Mouse (Mus musculus): ENCODE measurements at regions not wholly inside any gene's neighbourhood (a gene's known extent, or its start where the extent isn't known, plus 50 kb on each side); places are given as distances from the start of the nearest gene placed in this dataset.
A peak's percentile ranks its signal among the peaks of the same experiment; 100 is the strongest.

- DNase-seq (ENCODE audit: low read depth), result no peak
These were observed 371.8 kb upstream of the A1bg start for GRCm38 (mm10) chr15:61294616-61295015.

GRCm38 (mm10) chr15:61294131-61294530 is 371.3 kb upstream of the A1bg start:
- DNase-seq (ENCODE audit: low read depth), result no peak

- DNase-seq (ENCODE audit: low read depth), result no peak
These were observed 346.0 kb upstream of the A1bg start for GRCm38 (mm10) chr15:61268766-61269165.

- DNase-seq (ENCODE audit: low read depth), result no peak
These were observed 336.2 kb upstream of the A1bg start for GRCm38 (mm10) chr15:61259047-61259446.

GRCm38 (mm10) chr15:61244511-61244910 is 321.7 kb upstream of the A1bg start:
- DNase-seq (ENCODE audit: low read depth), result no peak

- DNase-seq (ENCODE audit: low read depth), result peak; percentile 12
These were observed 319.4 kb upstream of the A1bg start for GRCm38 (mm10) chr15:61242161-61242681.

- peak; percentile 4 for DNase-seq (ENCODE audit: low read depth)
These were observed 318.9 kb upstream of the A1bg start for GRCm38 (mm10) chr15:61241741-61242140.

- no peak for DNase-seq (ENCODE audit: low read depth)
These were observed 317.5 kb upstream of the A1bg start for GRCm38 (mm10) chr15:61240344-61240743.

GRCm38 (mm10) chr15:61239414-61239813 is 316.6 kb upstream of the A1bg start:
- no peak for DNase-seq (ENCODE audit: low read depth)

- DNase-seq (ENCODE audit: low read depth), result no peak
These were observed 316.2 kb upstream of the A1bg start for GRCm38 (mm10) chr15:61238996-61239395.

- DNase-seq (ENCODE audit: low read depth), result no peak
These were observed 306.8 kb upstream of the A1bg start for GRCm38 (mm10) chr15:61229579-61229978.

- DNase-seq (ENCODE audit: low read depth), result no peak
These were observed 300.1 kb upstream of the A1bg start for GRCm38 (mm10) chr15:61222923-61223322.

GRCm38 (mm10) chr15:61210161-61210560 is 287.3 kb upstream of the A1bg start:
- no peak for DNase-seq (ENCODE audit: low read depth)

GRCm38 (mm10) chr15:61189981-61190380 is 267.2 kb upstream of the A1bg start:
- no peak for DNase-seq (ENCODE audit: low read depth)

GRCm38 (mm10) chr15:61189481-61189880 is 266.7 kb upstream of the A1bg start:
- DNase-seq (ENCODE audit: low read depth), result no peak

GRCm38 (mm10) chr15:61184597-61184963 is 261.8 kb upstream of the A1bg start:
- DNase-seq (ENCODE audit: low read depth), result no peak

- no peak for DNase-seq (ENCODE audit: low read depth)
These were observed 261.2 kb upstream of the A1bg start for GRCm38 (mm10) chr15:61183751-61184596.

GRCm38 (mm10) chr15:61183291-61183690 is 260.5 kb upstream of the A1bg start:
- no peak for DNase-seq (ENCODE audit: low read depth)

- DNase-seq (ENCODE audit: low read depth), result no peak
These were observed 246.1 kb upstream of the A1bg start for GRCm38 (mm10) chr15:61168842-61169416.

- DNase-seq (ENCODE audit: low read depth), result no peak
These were observed 242.2 kb upstream of the A1bg start for GRCm38 (mm10) chr15:61165050-61165449.

GRCm38 (mm10) chr15:61161397-61161796 is 238.6 kb upstream of the A1bg start:
- no peak for DNase-seq (ENCODE audit: low read depth)

- DNase-seq (ENCODE audit: low read depth), result no peak
These were observed 237.9 kb upstream of the A1bg start for GRCm38 (mm10) chr15:61160666-61161065.

GRCm38 (mm10) chr15:61159552-61159951 is 236.7 kb upstream of the A1bg start:
- DNase-seq (ENCODE audit: low read depth), result no peak

Measured in naive thymus-derived CD4-positive, alpha-beta T cell, adult 2 months (primary cell).